Mouse (Mus musculus) brain, embryonic 14.5 days (tissue): ENCODE measurements around the gene Ndufv1.
A peak's percentile ranks its signal among the peaks of the same experiment; 100 is the strongest.

Source experiments
- CTCF ChIP-seq: fragments of 200-500 bp; IDR thresholded peaks from 2 replicates; pipeline ENCODE4 v1.5.1; 2012; ENCODE audit warnings: inconsistent platforms, mild to moderate bottlenecking, moderate library complexity, borderline replicate concordance; ENCODE audit not compliant: insufficient read depth, insufficient read length; ENCODE audit errors: extremely low read depth
- POLR2A ChIP-seq: fragments of 200-500 bp; IDR thresholded peaks from 2 replicates; pipeline ENCODE4 v1.6.1; 2012; ENCODE audit warnings: mild to moderate bottlenecking, inconsistent platforms, borderline replicate concordance; ENCODE audit not compliant: poor library complexity, insufficient read depth, insufficient read length, severe bottlenecking; ENCODE audit errors: extremely low read depth

DNA sequence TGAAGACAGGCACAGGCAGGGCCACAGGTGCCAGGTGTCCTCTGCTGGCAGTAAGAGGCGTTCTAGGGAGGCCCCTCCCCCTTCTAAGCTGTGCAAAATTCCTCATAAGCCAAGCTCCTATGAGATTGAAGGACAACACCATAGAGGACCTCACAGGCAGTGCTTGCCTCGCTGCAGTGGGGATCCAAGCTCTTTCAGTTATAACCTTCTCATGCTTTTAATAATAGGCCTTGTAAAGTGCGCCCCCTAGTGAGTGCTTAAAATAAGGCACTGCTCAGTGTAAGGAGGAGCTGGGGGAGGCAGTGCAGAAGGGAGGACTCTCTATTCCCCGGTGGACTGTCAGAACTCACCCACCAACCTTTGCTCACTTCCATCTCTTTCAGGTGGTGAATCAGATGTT, 32.3 kb downstream of the Ndufv1 start:
- TF ChIP-seq CTCF: peak; percentile 75
- TF ChIP-seq POLR2A: no peak
